Mouse (Mus musculus): ENCODE measurements at regions not wholly inside any gene's neighbourhood (a gene's known extent, or its start where the extent isn't known, plus 50 kb on each side); places are given as distances from the start of the nearest gene placed in this dataset.
A peak's percentile ranks its signal among the peaks of the same experiment; 100 is the strongest.

DNA sequence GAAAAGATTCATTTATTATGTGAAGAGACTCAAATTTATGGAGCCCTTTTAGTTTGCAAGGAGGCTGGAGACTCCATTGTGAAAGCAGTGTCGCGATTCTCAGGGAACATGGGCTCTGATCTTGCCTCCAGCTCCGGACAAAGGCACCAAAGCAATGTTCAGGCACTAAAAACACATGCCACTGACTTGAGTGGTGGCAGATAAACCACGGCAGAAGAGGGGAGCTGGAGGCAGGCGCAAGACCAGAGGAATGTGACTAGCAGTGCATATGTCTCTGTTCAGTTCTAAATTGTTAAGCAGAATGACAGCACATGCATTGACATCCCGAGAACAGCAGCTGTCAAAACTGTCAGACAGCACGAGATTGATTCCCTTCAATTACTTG, 98.5 kb upstream of the Trp63 start:
- DNase-seq: peak in 1 of 2 experiments; percentile 4

DNA sequence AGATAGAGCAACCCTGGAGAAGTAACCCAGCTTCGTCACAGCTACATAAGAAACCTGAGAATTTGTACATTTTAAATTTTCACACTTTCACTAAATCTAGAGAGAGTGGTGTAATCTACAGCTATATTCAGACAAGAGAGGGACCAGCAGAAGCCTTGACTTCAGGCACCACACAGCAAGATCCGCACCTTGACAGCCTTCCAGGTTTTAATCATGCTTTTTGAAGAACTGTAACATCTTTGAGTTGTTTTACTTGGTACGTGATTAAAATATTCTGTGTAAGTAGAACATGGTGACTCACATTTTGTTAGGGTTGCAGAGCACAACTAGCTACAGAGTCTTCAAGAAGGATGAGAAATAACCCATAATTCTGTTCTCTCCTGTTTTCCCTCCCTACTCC, 97.6 kb upstream of the Trp63 start:
- no peak for DNase-seq

DNA sequence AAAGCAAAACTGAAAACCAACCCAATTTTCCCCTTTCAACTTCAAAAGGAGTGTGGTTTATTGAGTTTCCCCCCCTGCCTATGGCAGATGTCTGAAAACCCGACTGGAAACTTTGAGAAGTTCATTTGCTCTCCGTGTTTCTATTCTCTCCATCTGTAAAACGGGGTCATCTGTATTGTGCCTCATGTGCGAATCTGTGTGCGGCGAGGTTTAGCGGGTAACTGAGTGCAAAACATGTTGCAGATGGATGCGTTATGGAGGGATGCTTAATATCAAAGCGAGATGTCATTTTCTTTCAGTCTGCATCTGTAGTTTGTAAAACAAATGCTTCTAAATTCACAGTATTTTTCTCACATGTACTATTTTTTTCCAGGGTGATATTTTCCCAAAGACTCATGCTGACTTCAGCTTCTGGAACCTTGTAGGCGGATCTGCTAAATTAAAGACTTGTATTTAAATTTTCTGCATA, 95.7 kb upstream of the Trp63 start:
- DNase-seq: peak; percentile 16 to 18

DNA sequence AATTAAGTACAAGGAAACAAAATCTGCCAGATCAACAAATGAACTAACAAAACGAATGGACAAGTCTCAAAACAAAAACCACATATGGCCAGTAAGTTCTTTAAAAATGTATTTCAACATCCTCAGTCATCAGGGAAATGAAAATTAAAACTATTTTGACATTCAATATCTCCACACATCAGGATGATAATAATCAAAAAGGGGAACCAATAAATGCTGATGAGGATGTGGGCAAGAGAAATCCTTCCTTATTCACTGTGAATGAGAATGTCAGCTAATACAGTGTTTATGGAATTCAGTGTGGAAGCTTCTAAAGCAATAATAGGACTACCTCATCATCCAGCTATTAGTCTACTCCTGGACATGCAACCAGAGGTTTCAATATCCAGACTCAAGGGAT, 86.1 kb upstream of the Trp63 start:
- no peak for DNase-seq

DNA sequence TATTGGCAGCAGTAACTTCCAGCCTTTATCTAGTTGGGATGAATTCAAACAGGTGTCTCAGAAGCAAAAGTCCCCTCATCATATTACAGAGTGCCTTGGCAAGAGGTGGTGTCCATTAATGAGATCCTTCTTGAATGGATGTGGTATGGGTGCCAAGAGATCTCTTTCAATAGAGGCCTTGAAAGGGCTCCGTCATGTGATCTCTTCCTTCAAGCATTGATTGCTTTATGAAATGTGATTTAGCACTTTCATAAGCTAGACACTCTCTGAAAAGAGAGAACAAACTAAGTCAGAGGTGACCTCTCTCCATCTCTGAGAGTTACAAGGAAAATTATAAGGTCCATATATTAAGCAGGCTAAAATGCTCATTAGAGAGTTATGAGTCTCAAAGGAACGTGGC, 80.4 kb upstream of the Trp63 start:
- no peak for DNase-seq

DNA sequence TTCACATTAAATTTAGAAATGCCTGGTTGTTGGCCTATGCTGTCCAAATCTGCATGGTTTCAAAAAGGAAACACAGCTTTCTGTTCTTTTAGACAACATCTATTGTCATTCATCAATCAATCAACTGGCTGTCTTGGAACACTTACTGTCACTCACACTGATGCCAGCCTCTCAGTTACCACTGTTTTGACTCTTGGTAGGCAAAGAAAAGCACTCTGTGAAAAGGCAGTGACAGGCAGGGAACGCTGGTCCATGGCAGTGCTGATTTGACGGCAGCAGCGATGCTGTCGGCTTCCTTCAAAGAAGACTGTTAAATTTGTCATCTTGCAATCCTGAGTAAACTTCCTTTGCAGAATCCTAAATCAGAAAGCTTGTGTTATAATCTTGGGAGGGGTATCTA, 68.3 kb upstream of the Trp63 start:
- DNase-seq: no peak

DNA sequence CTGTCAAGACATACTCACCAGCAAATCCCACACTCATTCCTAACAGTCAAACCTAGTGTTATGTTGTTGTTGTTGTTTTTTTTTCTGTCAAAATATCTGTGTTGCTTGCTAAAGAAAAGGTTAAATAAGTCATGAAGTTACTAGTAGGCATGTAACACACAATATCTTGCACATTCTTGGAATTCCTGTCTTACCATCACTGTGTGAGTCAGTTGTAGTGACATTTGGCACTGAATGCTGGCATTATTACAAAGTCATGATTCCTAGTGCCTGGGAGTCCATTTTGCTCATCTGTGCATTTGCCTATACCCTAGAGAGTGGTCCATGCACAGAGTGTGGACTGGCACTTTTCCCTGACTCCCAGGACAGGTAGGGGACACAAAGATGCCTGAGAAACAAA, 67.9 kb upstream of the Trp63 start:
- no peak for DNase-seq

DNA sequence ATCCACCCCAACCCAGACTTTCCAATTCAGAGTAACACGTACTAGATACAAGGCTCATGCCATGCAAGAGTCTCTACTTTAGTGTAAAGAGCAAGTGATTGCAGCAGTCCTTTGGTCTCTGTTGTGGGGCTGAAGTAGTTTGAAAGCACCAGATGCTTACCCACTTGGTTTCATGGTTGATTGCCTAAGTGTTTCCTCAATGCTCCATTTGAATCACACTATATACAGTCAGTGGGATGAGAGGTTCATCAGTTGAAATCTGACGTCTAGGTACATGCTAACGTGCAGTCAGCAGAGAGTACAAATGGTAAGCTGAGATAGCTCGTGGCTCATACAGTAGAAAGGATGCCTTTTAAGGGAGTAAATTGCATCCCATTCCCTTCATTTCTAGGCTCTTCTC, 64.7 kb upstream of the Trp63 start:
- no peak for DNase-seq

DNA sequence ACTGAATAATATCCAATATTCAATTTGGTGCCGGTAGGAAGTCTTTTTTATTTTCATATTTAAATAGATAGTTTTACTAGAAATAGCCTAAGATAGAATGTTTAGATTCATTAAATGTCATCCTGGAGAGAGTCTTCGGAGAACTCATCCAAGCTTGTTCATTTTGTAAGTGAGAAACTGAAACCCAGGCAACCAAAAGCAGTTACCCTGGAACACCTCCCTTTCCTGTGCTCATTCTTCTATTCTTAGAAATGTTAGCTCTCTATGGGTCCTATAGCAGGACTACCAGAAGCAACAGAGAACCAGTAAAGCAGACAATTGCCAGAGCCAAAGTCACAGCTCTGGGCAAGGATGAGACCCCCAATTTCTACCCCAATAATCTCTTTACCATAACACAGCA, 60.9 kb upstream of the Trp63 start:
- no peak for DNase-seq

DNA sequence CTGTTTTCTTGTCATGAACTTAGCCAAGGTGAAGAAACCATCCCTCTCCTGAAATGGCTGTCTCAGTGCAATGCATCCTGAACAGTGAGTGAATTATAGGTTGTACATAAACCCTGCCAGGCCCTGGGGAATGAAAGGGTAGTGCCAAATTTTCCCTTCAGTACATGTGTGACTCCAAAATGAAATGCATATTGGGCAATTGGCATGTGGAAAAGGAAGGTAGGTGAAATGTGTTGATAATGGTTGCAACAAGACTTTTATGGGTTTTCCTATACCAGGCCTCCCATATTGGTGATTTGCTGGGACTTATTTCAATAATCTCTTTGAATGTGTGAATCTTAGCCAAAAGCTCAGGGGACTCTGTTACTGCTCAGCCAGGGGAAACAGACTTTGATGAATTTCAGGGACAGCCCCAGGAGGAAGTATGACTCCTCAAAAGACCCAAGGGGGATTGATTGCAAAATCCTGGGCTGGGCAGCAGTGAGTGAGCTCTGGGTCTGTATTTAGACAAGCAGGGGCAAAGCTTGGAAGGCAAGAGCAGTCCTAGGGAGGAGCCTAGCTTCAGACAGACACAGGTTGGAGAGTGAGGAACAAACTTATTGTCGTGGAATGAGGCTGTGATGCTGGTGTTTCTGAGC, 59.5 kb upstream of the Trp63 start:
- no peak for DNase-seq

DNA sequence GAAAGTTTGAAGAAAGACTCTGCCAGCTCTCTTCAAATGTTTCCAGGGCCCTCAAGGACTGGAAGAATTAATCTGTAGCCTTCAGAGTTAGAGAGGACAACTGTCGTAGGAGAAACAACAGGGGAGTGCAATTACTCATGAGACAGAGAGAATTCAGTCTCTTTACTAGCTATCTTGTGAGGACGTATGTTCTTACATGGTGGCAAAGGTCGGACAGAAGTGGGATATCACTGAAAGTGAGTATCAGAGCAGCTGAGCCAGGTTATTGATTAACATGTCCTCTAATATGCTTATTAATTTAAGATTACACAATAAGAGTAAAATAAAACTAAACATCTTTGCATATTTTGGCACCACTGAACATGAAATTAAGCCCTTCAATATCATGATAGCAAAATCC, 53.8 kb upstream of the Trp63 start:
- no peak for DNase-seq

DNA sequence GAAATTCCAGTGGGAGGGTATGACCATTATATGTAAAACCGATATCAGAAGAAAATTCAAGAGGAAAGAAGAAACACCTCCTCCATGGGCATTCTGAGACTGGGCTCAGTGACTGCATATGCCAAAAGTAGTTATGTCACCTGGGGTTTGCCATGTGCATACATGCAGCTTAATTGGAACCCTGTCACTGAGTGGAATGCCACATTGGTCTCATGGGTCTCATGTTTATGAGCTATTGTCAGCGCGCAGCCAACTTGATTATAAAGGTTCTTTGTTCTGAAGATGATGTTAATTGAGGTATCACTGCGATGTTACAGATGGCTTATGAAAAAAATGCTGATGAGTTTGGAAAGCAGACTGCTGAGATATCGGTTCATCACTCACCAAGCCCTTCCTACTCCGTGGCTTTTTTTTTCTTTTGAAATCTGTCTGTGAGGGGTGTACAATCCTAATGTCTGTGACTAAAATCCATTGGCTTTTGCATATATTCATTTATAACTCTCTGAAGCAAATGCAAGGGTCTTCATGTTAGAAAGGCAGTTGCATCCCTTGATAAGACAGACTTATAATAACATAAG, 52.3 kb upstream of the Trp63 start:
- no peak for DNase-seq
